Mouse (Mus musculus): ENCODE measurements around the gene Pex11b. TPM values are rescaled to one million over a fixed set of nuclear protein-coding genes. Genes with fewer than 3 reads are reported as not detected.

The Pex11b gene
- 90.1 and 107 TPM in 2 replicates for polyA plus RNA-seq (2012; rRNA removed)

DNA sequence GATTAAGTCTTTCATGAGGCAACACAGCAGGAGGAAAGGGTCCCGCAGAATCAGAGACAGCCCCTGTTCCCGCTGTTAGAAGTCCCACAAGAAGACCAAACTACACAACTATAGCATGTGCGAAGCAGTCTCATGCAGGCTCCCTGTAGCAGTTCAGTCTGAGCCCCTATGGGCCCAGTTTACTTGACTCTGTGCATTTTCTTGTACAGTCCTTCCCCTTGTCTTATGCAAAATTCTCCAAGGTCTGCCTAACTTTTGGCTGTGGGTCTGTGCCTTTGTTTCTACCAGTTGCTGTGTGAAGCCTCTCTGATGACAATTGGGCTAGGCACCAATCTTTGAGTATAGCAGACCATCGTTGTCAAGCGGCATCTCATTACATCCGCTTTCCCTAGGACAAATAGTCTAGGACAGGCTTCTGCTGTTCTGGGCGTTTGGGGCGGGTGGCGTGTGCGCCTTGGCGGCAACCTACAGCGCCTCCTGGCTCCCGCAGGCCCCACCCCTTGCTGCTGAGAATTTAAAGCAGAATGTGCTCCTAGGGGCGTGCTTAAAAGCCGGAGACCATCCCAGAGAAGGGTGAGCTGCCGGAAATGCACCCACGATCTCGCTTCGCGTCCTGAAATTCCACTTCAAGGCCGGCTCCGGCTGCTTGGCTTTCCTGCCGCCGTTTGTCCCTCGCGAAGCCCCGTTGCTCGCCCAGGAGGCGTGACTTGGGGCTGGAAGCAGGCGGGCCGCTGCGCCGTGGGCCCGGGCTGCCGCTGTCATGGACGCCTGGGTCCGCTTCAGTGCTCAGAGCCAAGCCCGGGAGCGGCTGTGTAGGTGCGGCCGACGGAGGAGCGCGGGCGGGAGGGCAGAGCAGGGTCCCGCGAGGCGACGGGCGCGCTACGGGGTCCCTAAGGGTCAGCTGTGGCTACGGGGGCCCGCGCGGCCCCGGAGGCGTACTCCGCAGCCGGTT, at the start of gene Pex11b, which contains the start of gene Gm42957:
Gene Pex11b (plus strand): TSS at position 449 of the 952 bp plus-strand sequence.
Gene Gm42957 (plus strand): TSS at position 547 of the 952 bp plus-strand sequence.
- Histone ChIP-seq H3K27me3 (ENCODE audit: control insufficient read depth, insufficient read depth, low read length) (no peaks in the 10 kb centered on the region), H3K4me1 (ENCODE audit: control insufficient read depth, insufficient read depth, low read length) (peaks cover 6% of the 10 kb centered on the region), H3K4me3 (ENCODE audit: control insufficient read depth, low read depth, low read length) (peak within 1 kb of the TSS; percentile 93), H3K27ac (ENCODE audit: control insufficient read depth, insufficient read depth, low read depth, low read length) (peak within 1 kb of the TSS; percentile 73), H3K36me3 (ENCODE audit: control insufficient read depth, insufficient read depth, low read length) (no peaks in the 10 kb centered on the region; the same call in 1 of the 2 replicates)
- no peak for TF ChIP-seq CTCF (IDR thresholded peaks at IDR 0.05; ENCODE audit: control insufficient read depth, insufficient read depth, insufficient replicate concordance, low read depth, low read length)
- peak; percentile 50 for TF ChIP-seq POLR2A (IDR thresholded peaks at IDR 0.05; ENCODE audit: control insufficient read depth, low read depth, low read length)

GRCm38 (mm10) chr3:96590657-96591056, 44.5 kb upstream of the Pex11b start:
- peaks cover 4% of the 10 kb centered on the region for H3K4me1 ChIP-seq (ENCODE audit: control insufficient read depth, insufficient read depth, low read length)
- no peak overlapping the region for H3K4me3 ChIP-seq (ENCODE audit: control insufficient read depth, low read depth, low read length)
- H3K36me3 ChIP-seq (ENCODE audit: control insufficient read depth, insufficient read depth, low read length), result no peaks in the 10 kb centered on the region
- no peaks in the 10 kb centered on the region for H3K27me3 ChIP-seq (ENCODE audit: control insufficient read depth, insufficient read depth, low read length)
- no peak for TF ChIP-seq POLR2A (IDR thresholded peaks at IDR 0.05; ENCODE audit: control insufficient read depth, low read depth, low read length)
- no peak for TF ChIP-seq CTCF (IDR thresholded peaks at IDR 0.05; ENCODE audit: control insufficient read depth, insufficient read depth, insufficient replicate concordance, low read depth, low read length)
- H3K27ac ChIP-seq (ENCODE audit: control insufficient read depth, insufficient read depth, low read depth, low read length), result no peak overlapping the region

DNA sequence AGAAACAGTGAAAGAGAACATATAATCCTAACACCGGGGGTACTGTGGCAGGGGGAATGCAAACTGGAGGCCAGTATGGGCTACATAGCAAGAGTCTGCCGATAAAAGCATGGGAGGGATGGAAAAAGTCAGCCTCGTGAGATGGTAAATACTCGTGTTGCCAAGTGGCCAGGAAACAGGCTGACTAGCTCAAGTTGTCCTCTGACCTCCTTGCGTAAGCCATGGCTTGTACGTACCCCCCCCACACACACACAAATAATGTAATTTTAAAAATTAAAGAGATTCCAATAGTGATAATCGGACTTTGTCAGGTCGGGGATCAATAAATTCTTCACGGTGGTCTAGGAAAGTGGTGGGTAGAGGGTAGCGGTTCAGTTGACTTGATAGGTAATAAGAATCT, 41.8 kb upstream of the Pex11b start:
- H3K4me1 ChIP-seq (ENCODE audit: control insufficient read depth, insufficient read depth, low read length), result peaks cover 23% of the 10 kb centered on the region
- TF ChIP-seq POLR2A (IDR thresholded peaks at IDR 0.05; ENCODE audit: control insufficient read depth, low read depth, low read length) (no peak), CTCF (IDR thresholded peaks at IDR 0.05; ENCODE audit: control insufficient read depth, insufficient read depth, insufficient replicate concordance, low read depth, low read length) (no peak)
- no peaks in the 10 kb centered on the region for H3K27me3 ChIP-seq (ENCODE audit: control insufficient read depth, insufficient read depth, low read length)
- H3K36me3 ChIP-seq (ENCODE audit: control insufficient read depth, insufficient read depth, low read length), result no peaks in the 10 kb centered on the region
- peak overlapping the region; percentile 96 for H3K27ac ChIP-seq (ENCODE audit: control insufficient read depth, insufficient read depth, low read depth, low read length)
- H3K4me3 ChIP-seq (ENCODE audit: control insufficient read depth, low read depth, low read length), result peak overlapping the region; percentile 98

DNA sequence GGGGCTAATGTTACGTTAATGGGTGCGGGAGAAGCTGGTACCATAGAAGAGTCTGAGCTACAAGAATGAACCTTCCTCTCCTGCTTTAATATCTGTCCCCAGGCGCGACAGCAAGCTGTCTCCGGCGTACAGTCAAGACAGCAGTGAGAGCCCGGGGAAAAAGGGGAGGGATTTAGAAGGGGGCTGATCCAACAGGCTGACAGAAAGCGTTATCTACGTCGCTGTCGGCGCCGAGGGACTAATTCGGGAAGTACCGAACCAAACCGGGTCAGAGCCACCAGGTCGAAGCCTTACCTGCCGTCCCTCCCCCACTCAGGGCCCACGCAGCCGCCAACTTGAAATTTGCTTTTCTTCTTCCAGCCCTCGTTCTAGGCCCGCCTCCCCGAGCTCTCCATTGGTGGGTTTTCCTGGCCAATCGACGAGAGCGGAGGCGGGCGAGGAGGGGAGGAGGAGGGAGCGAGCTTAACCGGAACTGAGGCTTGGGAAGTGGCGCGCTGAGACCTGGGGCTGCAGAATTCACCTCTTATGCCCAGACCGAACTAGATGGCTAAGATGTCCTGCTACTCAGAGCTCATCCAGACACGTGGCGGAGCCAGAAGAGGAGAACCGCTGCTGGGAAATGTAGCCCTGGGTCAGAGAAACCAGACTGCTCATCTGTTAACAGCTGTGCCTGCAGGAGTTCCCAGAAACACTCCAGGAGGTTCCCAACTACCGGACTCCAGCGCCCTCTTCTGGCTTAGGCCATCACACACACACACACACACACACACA, 41.2 kb upstream of the Pex11b start, which contains the start of gene Polr3gl:
Gene Polr3gl (minus strand): TSS at position 392 of the 771 bp plus-strand sequence.
- Histone ChIP-seq H3K27me3 (ENCODE audit: control insufficient read depth, insufficient read depth, low read length) (no peaks in the 10 kb centered on the region), H3K4me3 (ENCODE audit: control insufficient read depth, low read depth, low read length) (peak within 1 kb of the TSS; percentile 98), H3K27ac (ENCODE audit: control insufficient read depth, insufficient read depth, low read depth, low read length) (peak within 1 kb of the TSS; percentile 96), H3K36me3 (ENCODE audit: control insufficient read depth, insufficient read depth, low read length) (no peaks in the 10 kb centered on the region), H3K4me1 (ENCODE audit: control insufficient read depth, insufficient read depth, low read length) (peaks cover 23% of the 10 kb centered on the region)
- TF ChIP-seq CTCF (IDR thresholded peaks at IDR 0.05; ENCODE audit: control insufficient read depth, insufficient read depth, insufficient replicate concordance, low read depth, low read length), result 0 out of 2 replicates have a peak, but pooled peaks have one; percentile 11
- peak; percentile 89 for TF ChIP-seq POLR2A (IDR thresholded peaks at IDR 0.05; ENCODE audit: control insufficient read depth, low read depth, low read length)

DNA sequence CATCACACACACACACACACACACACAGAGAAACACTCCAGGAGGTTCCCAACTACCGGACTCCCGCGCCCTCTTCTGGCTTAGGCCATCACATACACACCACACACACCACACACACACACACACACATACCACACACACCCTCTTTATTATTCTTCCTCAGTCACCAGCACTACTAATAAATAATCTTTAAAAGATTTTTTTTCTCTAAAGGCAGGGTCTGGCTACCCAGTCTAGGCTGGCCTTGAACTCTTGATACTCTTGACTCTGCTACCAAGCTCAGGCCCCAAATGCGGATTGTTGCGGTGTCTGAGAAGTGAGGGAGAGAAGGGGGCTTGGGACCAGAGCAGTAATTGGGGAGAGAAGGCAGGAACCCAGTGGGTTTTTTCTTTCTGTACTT, 40.3 kb upstream of the Pex11b start:
- no peak overlapping the region for H3K27ac ChIP-seq (ENCODE audit: control insufficient read depth, insufficient read depth, low read depth, low read length)
- no peak overlapping the region for H3K4me3 ChIP-seq (ENCODE audit: control insufficient read depth, low read depth, low read length)
- TF ChIP-seq POLR2A (IDR thresholded peaks at IDR 0.05; ENCODE audit: control insufficient read depth, low read depth, low read length), result no peak
- no peak for TF ChIP-seq CTCF (IDR thresholded peaks at IDR 0.05; ENCODE audit: control insufficient read depth, insufficient read depth, insufficient replicate concordance, low read depth, low read length)
- no peaks in the 10 kb centered on the region for H3K36me3 ChIP-seq (ENCODE audit: control insufficient read depth, insufficient read depth, low read length)
- H3K4me1 ChIP-seq (ENCODE audit: control insufficient read depth, insufficient read depth, low read length), result peaks cover 23% of the 10 kb centered on the region
- no peaks in the 10 kb centered on the region for H3K27me3 ChIP-seq (ENCODE audit: control insufficient read depth, insufficient read depth, low read length)

DNA sequence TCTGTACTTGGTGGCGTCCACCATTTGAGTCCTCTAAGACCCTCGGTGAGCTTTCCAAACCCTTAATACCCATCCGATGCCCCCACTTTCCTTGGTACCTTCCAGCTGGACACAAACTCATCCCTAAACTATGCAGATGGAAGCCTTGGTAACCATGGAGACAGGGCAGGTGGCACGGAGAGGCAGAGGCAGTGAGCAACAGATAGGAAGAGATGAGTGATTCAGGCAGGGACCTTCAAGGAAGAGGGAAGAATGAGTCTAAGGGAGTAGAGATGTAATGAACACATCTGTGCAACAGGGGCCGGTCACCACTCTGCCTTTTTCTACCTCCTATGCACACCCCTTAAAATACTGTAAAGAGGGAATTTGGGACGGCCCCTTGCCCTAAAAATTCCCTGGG, 39.5 kb upstream of the Pex11b start:
- Histone ChIP-seq H3K4me3 (ENCODE audit: control insufficient read depth, low read depth, low read length) (no peak overlapping the region), H3K4me1 (ENCODE audit: control insufficient read depth, insufficient read depth, low read length) (peaks cover 23% of the 10 kb centered on the region), H3K27me3 (ENCODE audit: control insufficient read depth, insufficient read depth, low read length) (no peaks in the 10 kb centered on the region), H3K36me3 (ENCODE audit: control insufficient read depth, insufficient read depth, low read length) (no peaks in the 10 kb centered on the region), H3K27ac (ENCODE audit: control insufficient read depth, insufficient read depth, low read depth, low read length) (no peak overlapping the region)
- TF ChIP-seq POLR2A (IDR thresholded peaks at IDR 0.05; ENCODE audit: control insufficient read depth, low read depth, low read length) (no peak), CTCF (IDR thresholded peaks at IDR 0.05; ENCODE audit: control insufficient read depth, insufficient read depth, insufficient replicate concordance, low read depth, low read length) (no peak)

Measured in testis, adult 2 months (tissue).